8 mouse cellular contexts compared by ENCODE assay signal in the genomic region with DNA sequence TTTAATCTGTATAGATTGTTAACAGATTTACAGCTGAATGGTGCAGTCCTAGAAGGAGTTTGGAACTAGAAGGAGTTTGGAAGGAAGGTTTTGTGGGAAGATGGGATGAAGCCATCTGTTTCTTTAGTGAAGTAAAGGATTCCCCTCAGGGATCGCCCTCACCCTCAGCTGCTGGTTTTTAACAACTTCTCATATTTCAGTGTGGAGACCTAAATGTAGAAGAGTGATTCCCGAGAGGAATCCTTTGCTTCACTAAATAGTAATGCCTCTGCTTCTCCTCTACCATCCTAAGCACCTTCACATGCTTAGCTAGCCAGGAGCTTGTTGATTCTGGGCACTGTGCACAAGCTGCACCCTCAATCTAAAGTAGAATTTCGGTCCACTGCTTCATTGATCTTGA. TPM values are rescaled to one million over a fixed set of nuclear protein-coding genes. Genes with fewer than 3 reads are reported as not detected.
DNase-seq lines count a peak whose midpoint lies in the region; ATAC-seq and TF ChIP-seq lines count a peak whose summit lies in the region.

No protein-coding gene starts in this region.

- H3K9me3 ChIP-seq in megakaryocyte, embryonic 14.5 days, result no peaks in the 10 kb centered on the region
- H3K9me3 ChIP-seq in embryonic facial prominence, embryonic 15.5 days (replicated peaks), result no peaks in the 10 kb centered on the region
- no peaks in the 10 kb centered on the region for H3K9me3 ChIP-seq in limb, embryonic 11.5 days (ENCODE audit: control insufficient read depth, low read length)

- H3K4me1 ChIP-seq in megakaryocyte, embryonic 14.5 days, result peaks cover 40% of the 10 kb centered on the region
- 0 out of 2 replicates have a peak, but pooled peaks cover 5% of the 10 kb centered on the region for H3K4me1 ChIP-seq in embryonic facial prominence, embryonic 15.5 days
- H3K4me1 ChIP-seq in limb, embryonic 11.5 days (ENCODE audit: control insufficient read depth, insufficient read depth, low read length), result no peaks in the 10 kb centered on the region; the same call in 1 of the 2 replicates
- H3K4me1 ChIP-seq in small intestine, adult 2 months (ENCODE audit: control insufficient read depth, insufficient read depth, insufficient read length, low read length), result peaks cover 4% of the 10 kb centered on the region; the same call in 1 of the 2 replicates

- H3K36me3 ChIP-seq in megakaryocyte, embryonic 14.5 days (replicated peaks; ENCODE audit: low read length), result peaks cover 4% of the 10 kb centered on the region
- no peaks in the 10 kb centered on the region for H3K36me3 ChIP-seq in embryonic facial prominence, embryonic 15.5 days
- no peaks in the 10 kb centered on the region for H3K36me3 ChIP-seq in limb, embryonic 11.5 days (ENCODE audit: control insufficient read depth, insufficient read depth, low read length)
- H3K36me3 ChIP-seq in small intestine, adult 2 months (ENCODE audit: control insufficient read depth, insufficient read depth, low read length), result no peaks in the 10 kb centered on the region

- ATAC-seq in megakaryocyte, adult 5-6 weeks (ENCODE audit: poor library complexity, severe bottlenecking), result no peak
- no peak for ATAC-seq in embryonic facial prominence, embryonic 15.5 days (ENCODE audit: insufficient number of reproducible peaks, low FRiP score, low TSS enrichment, low read depth)
- ATAC-seq in limb, embryonic 11.5 days (ENCODE audit: insufficient number of reproducible peaks, low FRiP score, low TSS enrichment, low read depth), result no peak
- ATAC-seq in CD4-positive, CD25-positive, alpha-beta regulatory T cell, adult 4 months, result no peak
- no peak for ATAC-seq in activated CD4-positive, CD25-positive, alpha-beta regulatory T cell, adult 4 months

- TF ChIP-seq CTCF in small intestine, adult 2 months (IDR thresholded peaks at IDR 0.05; ENCODE audit: extremely low read depth, insufficient read length, insufficient replicate concordance, low read depth, low read length), result no peak

- no peak for DNase-seq in limb, embryonic 11.5 days (ENCODE audit: low spot score)
- no peak for DNase-seq in layer of hippocampus, postnatal 14 days (ENCODE audit: low spot score in 2 of 2)

- TF ChIP-seq POLR2A in small intestine, adult 2 months (IDR thresholded peaks at IDR 0.05; ENCODE audit: low read depth, low read length), result no peak

- H3K4me3 ChIP-seq in megakaryocyte, embryonic 14.5 days (replicated peaks), result peak overlapping the region; percentile 100
- peak overlapping the region; percentile 62 for H3K4me3 ChIP-seq in embryonic facial prominence, embryonic 15.5 days (replicated peaks)
- H3K4me3 ChIP-seq in limb, embryonic 11.5 days (ENCODE audit: low read depth, low read length), result peak overlapping the region; percentile 64
- H3K4me3 ChIP-seq in small intestine, adult 2 months (ENCODE audit: low read depth, low read length), result peak overlapping the region; percentile 89

- H3K9ac ChIP-seq in embryonic facial prominence, embryonic 15.5 days, result peak overlapping the region; percentile 37
- H3K9ac ChIP-seq in limb, embryonic 11.5 days (ENCODE audit: low read length), result peak overlapping the region; percentile 77

- H3K27ac ChIP-seq in embryonic facial prominence, embryonic 15.5 days (replicated peaks), result peak overlapping the region; percentile 92
- peak overlapping the region; percentile 60 for H3K27ac ChIP-seq in limb, embryonic 11.5 days (replicated peaks; ENCODE audit: low read depth, low read length)
- no peak overlapping the region for H3K27ac ChIP-seq in small intestine, adult 2 months (ENCODE audit: insufficient read depth, low read depth, low read length)

- peak overlapping the region; percentile 94 for H3K4me2 ChIP-seq in embryonic facial prominence, embryonic 15.5 days (replicated peaks)
- H3K4me2 ChIP-seq in limb, embryonic 11.5 days (ENCODE audit: low read depth, severe bottlenecking), result peak overlapping the region; percentile 92

- WGBS in embryonic facial prominence, embryonic 15.5 days, result 0% methylated on average over 3 of the region's 3 CpGs
- WGBS in limb, embryonic 11.5 days, result 3% methylated on average over 3 of the region's 3 CpGs
- 12% methylated on average over 3 of the region's 3 CpGs for WGBS in small intestine, adult 2 months

- H3K27me3 ChIP-seq in megakaryocyte, embryonic 14.5 days (replicated peaks), result peaks cover 14% of the 10 kb centered on the region
- H3K27me3 ChIP-seq in embryonic facial prominence, embryonic 15.5 days, result no peaks in the 10 kb centered on the region
- H3K27me3 ChIP-seq in limb, embryonic 11.5 days (ENCODE audit: control insufficient read depth, insufficient read depth, low read length), result no peaks in the 10 kb centered on the region
- no peaks in the 10 kb centered on the region for H3K27me3 ChIP-seq in small intestine, adult 2 months (ENCODE audit: control insufficient read depth, insufficient read depth, low read length)

RNA-seq across cellular contexts. Expression of a gene that starts 0.3 kb away (rescaled TPM):
- 0.40 TPM in 1 of 2 replicates, not detected in the other for polyA plus RNA-seq in megakaryocyte, embryonic 14.5 days (2012; ENCODE audit: insufficient read depth, low replicate concordance)
- 8.0 and 9.2 TPM in 2 replicates for total RNA-seq in megakaryocyte, adult 5-6 weeks (2015)
- 19.2 and 19.6 TPM in 2 replicates for total RNA-seq in megakaryocyte, adult 5-6 weeks (2017)
- polyA plus RNA-seq in embryonic facial prominence, embryonic 15.5 days (2015; fragmentation: Nextera tagmentation; extraction: Ambion mirVana), result 6.2 and 6.3 TPM in 2 replicates
- polyA plus RNA-seq in limb, embryonic 11.5 days (2014; fragmentation: Nextera tagmentation; extraction: Ambion mirVana), result 17.7 and 22.1 TPM in 2 replicates
- 0.80 and 1.8 TPM in 2 replicates for polyA plus RNA-seq in small intestine, adult 2 months (2012; rRNA removed)
- 1 to 10 TPM; 4.4 to 7.9 TPM for polyA plus RNA-seq in CD4-positive, CD25-positive, alpha-beta regulatory T cell, adult 4 months (2017; shearing (Covaris generic))
- 1 to 10 TPM; 5.0 to 6.4 TPM for polyA plus RNA-seq in activated CD4-positive, CD25-positive, alpha-beta regulatory T cell, adult 4 months (2017; shearing (Covaris generic))
- total RNA-seq in layer of hippocampus, postnatal 14 days (2021), result 1 to 10 TPM in 1 of 2 experiments, under 1 TPM in 1; 0.71 to 1.6 TPM

RNA-seq across cellular contexts. Expression of a gene that starts 4.6 kb away (rescaled TPM):
- not detected in 2 replicates for polyA plus RNA-seq in megakaryocyte, embryonic 14.5 days (2012; ENCODE audit: insufficient read depth, low replicate concordance)
- total RNA-seq in megakaryocyte, adult 5-6 weeks (2015), result not detected in 2 replicates
- not detected in 2 replicates for total RNA-seq in megakaryocyte, adult 5-6 weeks (2017)
- polyA plus RNA-seq in embryonic facial prominence, embryonic 15.5 days (2015; fragmentation: Nextera tagmentation; extraction: Ambion mirVana), result 1.6 and 1.7 TPM in 2 replicates
- polyA plus RNA-seq in limb, embryonic 11.5 days (2014; fragmentation: Nextera tagmentation; extraction: Ambion mirVana), result 0.33 and 0.55 TPM in 2 replicates
- polyA plus RNA-seq in small intestine, adult 2 months (2012; rRNA removed), result not detected in 2 replicates
- polyA plus RNA-seq in CD4-positive, CD25-positive, alpha-beta regulatory T cell, adult 4 months (2017; shearing (Covaris generic)), result not detected
- polyA plus RNA-seq in activated CD4-positive, CD25-positive, alpha-beta regulatory T cell, adult 4 months (2017; shearing (Covaris generic)), result under 1 TPM in 1 of 2 experiments, not detected in 1; 0.54 TPM
- total RNA-seq in layer of hippocampus, postnatal 14 days (2021), result 10 to 100 TPM; 16.8 to 19.0 TPM
